Mouse (Mus musculus) left cerebral cortex, adult 18-20 months (tissue): ENCODE measurements around the gene Ctsg. TPM values are rescaled to one million over a fixed set of nuclear protein-coding genes. Genes with fewer than 3 reads are reported as not detected.

Experiments used
- microRNA-seq, 2 experiments: library from miRNA; unstranded; fragments of <30 nt; microRNA quantifications; one replicate each; pipeline ENCODE4 v1.2.0; 2021
- total RNA-seq, 2 experiments: library from RNA; stranded (reverse); gene quantifications; 2 replicates each; pipeline ENCODE4 v1.2.3; 2021

Ctsg gene
- total RNA-seq, 2 experiments from 2014 or later, result not detected

Small RNA genes within 50 kb of the gene (microRNA-seq; reads per million reads assigned to microRNA genes)
- 0 reads per million in 2 experiments for gene Mir6949

Other genes starting within 250 kb of the Ctsg start
- 1 to 10 TPM; 6.2 to 9.0 TPM for gene Nynrin, start 248.6 kb downstream of the Ctsg start, total RNA-seq
- gene Cbln3, start 218.2 kb downstream of the Ctsg start, total RNA-seq, result under 1 TPM; 0.16 to 0.23 TPM
- 10 to 100 TPM; 12.3 to 13.0 TPM for gene Khnyn, start 217.6 kb downstream of the Ctsg start, total RNA-seq
- gene Sdr39u1, start 202.3 kb downstream of the Ctsg start, total RNA-seq, result 100 to 1,000 TPM in 1 of 2 experiments, 10 to 100 TPM in 1; 96.5 to 104 TPM
- gene Cma1, start 157.9 kb downstream of the Ctsg start, total RNA-seq, result not detected
- gene Cma2, start 151.6 kb downstream of the Ctsg start, total RNA-seq, result not detected
- gene Mcpt1, start 84.6 kb downstream of the Ctsg start, total RNA-seq, result not detected
- not detected for gene Mcpt9, start 72.1 kb downstream of the Ctsg start, total RNA-seq
- gene Mcpt2, start 60.5 kb downstream of the Ctsg start, total RNA-seq, result not detected
- not detected for gene Mcpt4, start 40.3 kb downstream of the Ctsg start, total RNA-seq
- not detected for gene Mcpt8, start 17.3 kb downstream of the Ctsg start, total RNA-seq
- gene Gzme, start 18.1 kb upstream of the Ctsg start, total RNA-seq, result not detected
- gene Gzmd, start 30.0 kb upstream of the Ctsg start, total RNA-seq, result not detected
- gene Gzmg, start 57.0 kb upstream of the Ctsg start, total RNA-seq, result not detected
- gene Gzmn, start 72.0 kb upstream of the Ctsg start, total RNA-seq, result not detected
- not detected for gene Gzmf, start 108.8 kb upstream of the Ctsg start, total RNA-seq
- gene Gzmc, start 132.1 kb upstream of the Ctsg start, total RNA-seq, result not detected
- gene Gzmb, start 159.7 kb upstream of the Ctsg start, total RNA-seq, result not detected